ENCODE assay signal across 8 mouse cellular contexts in the genomic region with DNA sequence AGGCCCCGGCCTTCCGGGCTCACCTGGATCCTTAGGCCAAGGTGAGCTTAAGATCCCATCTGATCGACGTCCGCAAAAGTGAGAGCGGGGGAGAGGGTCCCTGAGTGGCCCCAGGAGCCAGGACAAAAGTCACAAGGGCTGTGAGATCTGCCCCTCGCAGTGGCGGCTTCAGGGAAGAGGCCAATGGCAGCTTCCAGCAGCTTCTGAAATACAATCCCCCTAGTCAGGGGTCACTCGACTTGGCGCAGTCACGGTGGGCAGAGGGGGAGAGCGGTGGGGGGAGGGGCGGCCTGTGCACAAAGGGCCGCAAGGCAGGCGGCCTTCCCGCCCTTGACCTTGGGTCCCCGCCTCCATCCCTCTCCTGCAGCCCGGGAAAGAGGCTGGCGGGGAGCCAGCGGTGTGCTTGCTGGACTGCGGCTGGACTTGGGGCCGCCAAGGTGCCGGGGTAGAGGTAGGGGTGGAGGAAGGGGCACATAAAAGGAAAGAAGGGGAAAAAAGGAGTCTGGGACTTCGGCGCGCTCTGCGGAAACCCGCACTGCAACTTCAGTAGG. TPM values are rescaled to one million over a fixed set of nuclear protein-coding genes. Genes with fewer than 3 reads are reported as not detected.
DNase-seq lines count a peak whose midpoint lies in the region; ATAC-seq and TF ChIP-seq lines count a peak whose summit lies in the region.

No protein-coding gene starts in this region.

- no peaks in the 10 kb centered on the region for H3K36me3 ChIP-seq in limb, embryonic 10.5 days
- no peaks in the 10 kb centered on the region for H3K36me3 ChIP-seq in midbrain, embryonic 15.5 days (replicated peaks)
- H3K36me3 ChIP-seq in thymus, adult 2 months (ENCODE audit: control insufficient read depth, insufficient read depth, low read length), result peaks cover 81% of the 10 kb centered on the region

- TF ChIP-seq CTCF in thymus, adult 2 months (IDR thresholded peaks at IDR 0.05; ENCODE audit: borderline replicate concordance, control insufficient read depth, extremely low read depth, insufficient read depth, low read length, poor library complexity), result no peak

- H3K27ac ChIP-seq in limb, embryonic 10.5 days, result peak overlapping the region; percentile 98
- H3K27ac ChIP-seq in midbrain, embryonic 15.5 days, result peak overlapping the region; percentile 56
- H3K27ac ChIP-seq in thymus, adult 2 months (ENCODE audit: control insufficient read depth, insufficient read depth, low read length), result no peak overlapping the region

- intact Hi-C loops in left cerebral cortex, postnatal 25 days (cut with DNase I), result no loop called here

- H3K4me1 ChIP-seq in limb, embryonic 10.5 days, result peaks cover 91% of the 10 kb centered on the region
- peaks cover 67% of the 10 kb centered on the region for H3K4me1 ChIP-seq in midbrain, embryonic 15.5 days
- peaks cover 83% of the 10 kb centered on the region for H3K4me1 ChIP-seq in thymus, adult 2 months (replicated peaks; ENCODE audit: control insufficient read depth, insufficient read depth, low read length)

- DNase-seq in adrenal gland, adult (ENCODE audit: inconsistent age in 2 of 2, low spot score in 1 of 2), result peak; percentile 70 to 74
- DNase-seq in embryo, embryonic 9.5 days (ENCODE audit: extremely low spot score), result peak; percentile 86
- DNase-seq in heart, postnatal 4 days, result peak; percentile 79
- peak; percentile 92 for DNase-seq in limb, embryonic 10.5 days (ENCODE audit: low spot score)
- no peak for DNase-seq in spleen, adult 18-20 months
- no peak for DNase-seq in left cerebral cortex, postnatal 25 days (ENCODE audit: low spot score in 2 of 2)
- DNase-seq in thymus, adult 2 months, result no peak

- 0 out of 2 replicates have a peak overlapping the region, but pooled peaks have one; percentile 13 for H3K9ac ChIP-seq in midbrain, embryonic 15.5 days

- H3K4me3 ChIP-seq in limb, embryonic 10.5 days, result peak overlapping the region; percentile 52
- peak overlapping the region; percentile 31 for H3K4me3 ChIP-seq in midbrain, embryonic 15.5 days
- no peak overlapping the region for H3K4me3 ChIP-seq in thymus, adult 2 months (ENCODE audit: control insufficient read depth, insufficient read depth, low read length)

- whole genome bisulfite sequencing in limb, embryonic 10.5 days, result under 1% methylated on average over 27 of the region's 28 CpGs
- WGBS in midbrain, embryonic 15.5 days, result 3% methylated on average over 28 of the region's 28 CpGs
- WGBS in thymus, adult 2 months, result 67% methylated on average over 28 of the region's 28 CpGs

- no peak for TF ChIP-seq POLR2A in thymus, adult 2 months (IDR thresholded peaks at IDR 0.05; ENCODE audit: control insufficient read depth, extremely low read depth, insufficient read depth, low read length, poor library complexity)

- no peaks in the 10 kb centered on the region for H3K9me3 ChIP-seq in limb, embryonic 10.5 days (replicated peaks)
- no peaks in the 10 kb centered on the region for H3K9me3 ChIP-seq in midbrain, embryonic 15.5 days

- peak overlapping the region; percentile 61 for H3K4me2 ChIP-seq in midbrain, embryonic 15.5 days

- peak; percentile 14; the same call in 1 of the 2 replicates for ATAC-seq in midbrain, embryonic 15.5 days (replicated peaks)

- H3K27me3 ChIP-seq in limb, embryonic 10.5 days (ENCODE audit: low read depth, poor library complexity, severe bottlenecking), result no peaks in the 10 kb centered on the region
- 0 out of 2 replicates have a peak, but pooled peaks cover 3% of the 10 kb centered on the region for H3K27me3 ChIP-seq in midbrain, embryonic 15.5 days (replicated peaks)
- no peaks in the 10 kb centered on the region for H3K27me3 ChIP-seq in thymus, adult 2 months (ENCODE audit: control insufficient read depth, insufficient read depth, low read length)

RNA-seq across cellular contexts. Expression of a gene that starts 23.6 kb away (rescaled TPM):
- 1 to 10 TPM; 1.5 to 1.6 TPM for total RNA-seq in heart, postnatal 4 days (2021)
- 5.4 and 7.8 TPM in 2 replicates for polyA plus RNA-seq in limb, embryonic 10.5 days (2016; fragmentation: Nextera tagmentation; extraction: Ambion mirVana)
- 33.7 and 37.6 TPM in 2 replicates for polyA plus RNA-seq in midbrain, embryonic 15.5 days (2015; fragmentation: Nextera tagmentation; extraction: Ambion mirVana)
- 10 to 100 TPM; 54.4 to 71.5 TPM for total RNA-seq in left cerebral cortex, postnatal 25 days (2021)
- 346 and 564 TPM in 2 replicates for polyA plus RNA-seq in thymus, adult 2 months (2012; rRNA removed)

Comparison
In these comparisons a context has a peak if more than half of its experiments do, and no peak if none do; other contexts are left out.
1. DNase-seq: peak in adrenal gland, adult (2 of 2), embryo, embryonic 9.5 days (single experiment), heart, postnatal 4 days (single experiment) and limb, embryonic 10.5 days (single experiment); none in spleen, adult 18-20 months (0 of 2), left cerebral cortex, postnatal 25 days (0 of 2) and thymus, adult 2 months (single experiment).